Mouse (Mus musculus): ENCODE measurements around the gene Npepl1.

Gene Npepl1

DNA sequence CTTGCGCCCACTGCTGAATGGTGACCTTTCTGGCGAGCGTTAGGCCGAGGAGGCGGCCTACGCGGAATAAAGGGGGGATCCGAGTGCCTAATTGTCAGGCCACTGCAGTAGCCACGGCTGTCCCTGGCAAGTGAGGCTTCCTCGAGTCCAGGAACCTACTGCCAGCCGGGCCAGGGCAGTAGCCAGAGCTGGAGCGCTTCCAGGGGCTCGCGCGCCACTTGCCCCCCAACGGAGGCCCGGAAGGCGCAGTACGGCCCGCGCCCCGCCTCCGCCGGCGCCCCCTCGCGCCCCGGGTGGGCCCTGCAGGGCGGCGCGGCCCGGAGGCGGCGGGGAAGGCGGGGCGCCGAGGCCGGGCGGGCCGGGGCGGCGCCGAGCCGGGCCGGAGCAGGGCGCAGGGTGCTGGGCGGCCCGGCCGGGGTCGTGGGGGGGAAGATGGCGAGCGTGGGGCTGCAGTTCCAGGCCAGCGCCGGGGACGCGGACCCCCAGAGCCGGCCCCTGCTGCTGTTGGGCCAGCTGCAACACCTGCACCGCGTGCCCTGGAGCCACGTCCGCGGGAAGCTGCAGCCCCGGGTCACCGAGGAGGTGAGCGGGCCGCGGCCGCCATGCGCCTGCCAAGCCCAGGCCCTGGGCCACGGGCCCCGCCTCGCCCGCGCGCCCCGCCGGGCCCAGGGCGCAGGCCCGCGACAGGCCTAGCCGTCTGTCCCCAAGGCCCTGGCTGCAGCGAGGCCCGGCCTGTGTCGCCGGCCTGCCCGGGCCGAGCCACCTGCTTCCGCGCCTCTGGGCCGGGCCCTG is at the start of gene Npepl1:
TSS of gene Npepl1 (plus strand) at position 359 of the 792 bp plus-strand sequence.
- Histone ChIP-seq H3K27me3 (ENCODE audit: control insufficient read depth, insufficient read depth, low read length, poor library complexity, severe bottlenecking) (no peaks in the 10 kb centered on the region), H3K36me3 (ENCODE audit: control insufficient read depth, insufficient read depth, low read length, poor library complexity, severe bottlenecking) (peaks cover 2% of the 10 kb centered on the region; the same call in 1 of the 2 replicates)
- DNase-seq (ENCODE audit: low read depth, low spot score), result peak; percentile 66

DNA sequence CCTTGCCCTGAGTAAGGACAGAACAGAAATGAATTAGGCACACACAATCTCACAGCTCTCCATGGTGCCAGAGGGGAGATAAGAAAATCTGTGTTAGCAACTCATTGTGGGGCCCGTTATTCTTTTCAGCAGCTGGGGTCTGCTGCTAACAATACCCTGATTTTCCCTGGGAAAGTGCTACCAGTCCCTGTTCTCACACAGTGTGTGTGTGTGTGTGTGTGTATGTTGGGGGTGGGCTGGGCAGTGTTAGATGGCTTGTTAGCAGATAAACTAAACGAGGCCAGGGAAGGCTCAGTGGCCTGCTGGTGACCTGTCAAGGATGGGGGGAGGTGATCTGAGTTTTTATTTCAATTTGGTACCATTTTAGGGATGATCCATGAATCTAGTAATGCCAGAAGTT is 48.9 kb upstream of the Npepl1 start:
- H3K36me3 ChIP-seq (ENCODE audit: control insufficient read depth, insufficient read depth, low read length, poor library complexity, severe bottlenecking), result no peaks in the 10 kb centered on the region
- no peak for DNase-seq (ENCODE audit: low read depth, low spot score)
- no peaks in the 10 kb centered on the region for H3K27me3 ChIP-seq (ENCODE audit: control insufficient read depth, insufficient read depth, low read length, poor library complexity, severe bottlenecking)

DNA sequence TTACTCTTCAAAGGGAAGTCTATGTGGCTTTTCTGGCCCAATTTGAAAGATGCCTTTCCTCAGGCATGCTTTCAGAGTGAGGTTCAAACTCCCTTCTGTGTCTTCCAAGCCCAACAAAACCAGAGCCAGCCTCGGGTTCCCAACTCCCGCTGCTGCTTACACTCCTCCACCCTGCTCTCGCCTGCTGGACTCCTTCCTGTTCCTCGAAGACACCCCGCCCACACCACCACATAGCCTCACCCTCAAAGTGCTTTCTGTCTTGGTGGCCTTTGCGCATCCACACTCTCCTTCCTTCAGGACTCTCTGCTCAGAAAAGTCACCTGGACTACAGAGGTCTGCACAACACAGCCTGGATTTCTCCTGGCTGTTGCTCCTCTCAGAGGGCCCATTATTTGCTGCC is 47.1 kb upstream of the Npepl1 start:
- H3K36me3 ChIP-seq (ENCODE audit: control insufficient read depth, insufficient read depth, low read length, poor library complexity, severe bottlenecking), result no peaks in the 10 kb centered on the region
- H3K27me3 ChIP-seq (ENCODE audit: control insufficient read depth, insufficient read depth, low read length, poor library complexity, severe bottlenecking), result no peaks in the 10 kb centered on the region
- no peak for DNase-seq (ENCODE audit: low read depth, low spot score)

- Histone ChIP-seq H3K27me3 (ENCODE audit: control insufficient read depth, insufficient read depth, low read length, poor library complexity, severe bottlenecking) (no peaks in the 10 kb centered on the region), H3K36me3 (ENCODE audit: control insufficient read depth, insufficient read depth, low read length, poor library complexity, severe bottlenecking) (no peaks in the 10 kb centered on the region)
- DNase-seq (ENCODE audit: low read depth, low spot score), result no peak
Measured at GRCm38 (mm10) chr2:174063527-174064211, 46.5 kb upstream of the Npepl1 start.

DNA sequence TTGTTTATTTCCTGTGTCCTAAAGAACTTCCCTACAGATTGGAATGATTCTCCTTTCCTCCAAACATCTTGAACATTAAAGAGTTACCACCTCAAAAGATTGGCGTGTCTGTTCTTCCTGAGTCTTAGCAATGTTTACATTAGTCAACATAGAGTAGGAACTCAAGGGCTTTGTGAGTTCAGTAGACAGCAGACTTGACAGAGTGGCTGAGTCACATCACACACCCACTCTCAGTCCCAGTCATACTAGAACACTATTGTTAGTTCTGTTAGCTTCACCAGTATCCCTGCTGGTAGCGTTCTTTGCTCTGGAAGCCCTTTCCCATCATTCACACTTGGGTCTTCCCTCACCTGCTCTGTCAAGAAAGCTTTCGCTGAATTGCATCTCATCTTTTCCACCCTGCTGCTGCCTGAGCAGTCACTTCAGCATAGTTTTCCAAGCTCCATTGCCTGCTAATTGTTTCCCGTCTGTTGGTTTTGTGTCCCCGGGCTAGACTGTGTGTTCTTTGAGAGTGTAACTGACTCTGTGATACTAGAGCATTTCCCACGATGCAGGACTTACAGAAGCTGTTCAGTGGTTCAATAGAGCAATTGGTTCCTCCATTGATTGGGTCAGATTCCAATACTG is 42.2 kb upstream of the Npepl1 start:
- no peak for DNase-seq (ENCODE audit: low read depth, low spot score)
- no peaks in the 10 kb centered on the region for H3K36me3 ChIP-seq (ENCODE audit: control insufficient read depth, insufficient read depth, low read length, poor library complexity, severe bottlenecking)
- no peaks in the 10 kb centered on the region for H3K27me3 ChIP-seq (ENCODE audit: control insufficient read depth, insufficient read depth, low read length, poor library complexity, severe bottlenecking)

GRCm38 (mm10) chr2:174069532-174070049 is 40.6 kb upstream of the Npepl1 start:
- peak; percentile 19 for DNase-seq (ENCODE audit: low read depth, low spot score)
- H3K36me3 ChIP-seq (ENCODE audit: control insufficient read depth, insufficient read depth, low read length, poor library complexity, severe bottlenecking), result no peaks in the 10 kb centered on the region
- no peaks in the 10 kb centered on the region for H3K27me3 ChIP-seq (ENCODE audit: control insufficient read depth, insufficient read depth, low read length, poor library complexity, severe bottlenecking)

DNA sequence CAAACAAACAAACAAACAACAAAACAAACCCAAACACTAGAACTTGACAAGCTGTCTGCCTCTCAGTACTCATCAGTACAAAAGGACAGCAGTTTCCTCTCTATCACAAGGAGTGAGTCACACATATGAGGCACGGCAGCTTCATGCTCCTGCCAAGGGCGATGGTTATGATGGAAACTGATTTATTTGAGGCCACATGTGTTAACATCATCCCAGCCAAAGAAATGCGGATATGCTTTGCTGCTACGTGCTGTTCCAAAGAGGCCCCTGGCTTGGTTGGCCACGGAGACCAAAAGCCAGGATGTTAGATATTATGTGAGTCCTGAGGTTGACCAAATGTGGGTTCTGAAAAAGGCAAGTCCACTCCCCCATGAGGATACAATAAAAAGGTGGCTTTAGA is 38.7 kb upstream of the Npepl1 start:
- DNase-seq (ENCODE audit: low read depth, low spot score), result no peak
- Histone ChIP-seq H3K36me3 (ENCODE audit: control insufficient read depth, insufficient read depth, low read length, poor library complexity, severe bottlenecking) (no peaks in the 10 kb centered on the region), H3K27me3 (ENCODE audit: control insufficient read depth, insufficient read depth, low read length, poor library complexity, severe bottlenecking) (no peaks in the 10 kb centered on the region)

DNA sequence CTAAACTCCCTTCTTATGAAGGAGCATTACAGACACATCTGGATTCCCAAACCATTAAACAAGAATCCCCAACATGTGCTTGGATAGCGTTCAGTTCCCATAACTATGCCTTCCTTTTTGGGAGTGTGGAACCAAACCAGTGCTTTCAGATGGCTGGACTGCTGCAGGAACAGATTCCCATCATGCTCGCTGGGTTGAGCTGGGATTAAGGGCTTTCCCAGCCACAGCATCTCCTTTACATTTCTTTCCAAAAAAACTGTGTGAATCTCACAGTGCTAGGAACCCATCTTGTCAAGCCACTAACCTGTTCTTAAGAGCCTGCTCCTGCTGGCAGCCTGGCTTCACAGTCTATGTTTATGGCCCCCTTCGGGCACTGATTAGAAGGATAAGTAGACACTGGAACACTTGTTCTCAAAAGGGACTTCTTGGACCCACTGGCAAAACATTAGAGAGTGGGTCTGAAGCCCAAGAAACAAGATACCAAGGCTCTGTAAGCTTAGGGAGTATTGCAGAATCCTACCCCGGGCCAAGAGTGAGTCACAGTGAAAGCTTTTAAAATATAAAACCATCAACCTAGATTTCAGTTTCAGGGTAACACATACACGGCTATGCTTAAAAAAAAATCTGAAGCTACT is 36.9 kb upstream of the Npepl1 start:
- no peak for DNase-seq (ENCODE audit: low read depth, low spot score)
- Histone ChIP-seq H3K36me3 (ENCODE audit: control insufficient read depth, insufficient read depth, low read length, poor library complexity, severe bottlenecking) (no peaks in the 10 kb centered on the region), H3K27me3 (ENCODE audit: control insufficient read depth, insufficient read depth, low read length, poor library complexity, severe bottlenecking) (no peaks in the 10 kb centered on the region)

DNA sequence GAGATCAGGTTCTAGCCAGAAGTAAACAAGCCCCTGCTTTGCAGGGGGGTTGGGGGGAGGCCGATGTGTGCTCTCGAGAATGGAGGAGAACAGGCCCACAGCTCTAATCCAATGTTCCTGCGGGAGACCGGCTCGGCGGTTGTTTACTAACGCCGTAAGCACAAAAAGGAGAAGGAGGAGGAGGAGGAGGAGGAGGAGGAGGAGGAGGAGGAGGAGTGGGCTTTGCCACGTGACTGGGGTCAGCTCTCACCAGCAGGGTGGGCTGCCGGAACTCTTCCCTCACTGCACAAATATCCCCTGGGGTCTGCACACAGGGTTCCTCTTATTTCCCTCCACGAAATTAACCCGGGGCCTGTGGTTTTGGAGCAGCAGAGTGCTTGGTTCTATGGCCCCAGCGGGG is 35.5 kb upstream of the Npepl1 start:
- Histone ChIP-seq H3K27me3 (ENCODE audit: control insufficient read depth, insufficient read depth, low read length, poor library complexity, severe bottlenecking) (no peaks in the 10 kb centered on the region), H3K36me3 (ENCODE audit: control insufficient read depth, insufficient read depth, low read length, poor library complexity, severe bottlenecking) (no peaks in the 10 kb centered on the region)
- DNase-seq (ENCODE audit: low read depth, low spot score), result peak; percentile 1

GRCm38 (mm10) chr2:174075072-174075570 is 35.0 kb upstream of the Npepl1 start:
- no peaks in the 10 kb centered on the region for H3K27me3 ChIP-seq (ENCODE audit: control insufficient read depth, insufficient read depth, low read length, poor library complexity, severe bottlenecking)
- DNase-seq (ENCODE audit: low read depth, low spot score), result peak; percentile 1

GRCm38 (mm10) chr2:174075673-174076432 is 34.3 kb upstream of the Npepl1 start, which contains the start of gene Stx16:
TSS of gene Stx16 (plus strand) at chr2:174076308.
- H3K27me3 ChIP-seq (ENCODE audit: control insufficient read depth, insufficient read depth, low read length, poor library complexity, severe bottlenecking), result no peaks in the 10 kb centered on the region
- DNase-seq (ENCODE audit: low read depth, low spot score), result peak; percentile 76
- no peaks in the 10 kb centered on the region for H3K36me3 ChIP-seq (ENCODE audit: control insufficient read depth, insufficient read depth, low read length, poor library complexity, severe bottlenecking)

More at GRCm38 (mm10) chr2:174075072-174075570, 35.0 kb upstream of the Npepl1 start:
- H3K36me3 ChIP-seq (ENCODE audit: control insufficient read depth, insufficient read depth, low read length, poor library complexity, severe bottlenecking), result no peaks in the 10 kb centered on the region

DNA sequence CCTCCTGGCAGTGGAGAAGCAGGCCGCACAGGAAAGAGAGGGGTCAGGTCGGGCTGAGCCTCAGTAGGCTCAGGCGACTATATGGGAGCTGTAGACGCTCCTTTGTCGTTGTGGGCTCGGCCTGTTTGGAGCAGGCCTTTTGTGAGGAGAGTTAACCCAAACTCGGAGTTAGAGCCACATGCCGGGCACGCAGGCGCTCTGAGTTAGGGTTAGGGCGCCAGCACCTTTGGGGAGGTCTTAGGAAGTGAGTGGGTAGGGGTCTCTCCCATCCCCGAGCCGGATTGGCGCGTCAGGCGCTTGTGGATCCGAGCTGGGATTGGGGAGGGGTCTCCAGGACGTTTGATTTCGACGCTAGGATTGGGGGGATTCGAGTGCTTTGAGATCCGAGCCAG is 33.7 kb upstream of the Npepl1 start:
- no peak for DNase-seq (ENCODE audit: low read depth, low spot score)
- Histone ChIP-seq H3K27me3 (ENCODE audit: control insufficient read depth, insufficient read depth, low read length, poor library complexity, severe bottlenecking) (no peaks in the 10 kb centered on the region), H3K36me3 (ENCODE audit: control insufficient read depth, insufficient read depth, low read length, poor library complexity, severe bottlenecking) (no peaks in the 10 kb centered on the region)

- Histone ChIP-seq H3K27me3 (ENCODE audit: control insufficient read depth, insufficient read depth, low read length, poor library complexity, severe bottlenecking) (no peaks in the 10 kb centered on the region), H3K36me3 (ENCODE audit: control insufficient read depth, insufficient read depth, low read length, poor library complexity, severe bottlenecking) (no peaks in the 10 kb centered on the region)
- DNase-seq (ENCODE audit: low read depth, low spot score), result peak; percentile 66
Measured at GRCm38 (mm10) chr2:174077004-174077695, 33.0 kb upstream of the Npepl1 start.
